Mouse (Mus musculus): ENCODE data around the gene Tmod4.

The Tmod4 gene

GRCm38 (mm10) chr3:95139586-95140288 lies 15.5 kb downstream of the Tmod4 start:
- no peak for DNase-seq

- no peak for DNase-seq
Observed at GRCm38 (mm10) chr3:95140289-95140595, 16.0 kb downstream of the Tmod4 start.

- DNase-seq, result no peak
Observed at GRCm38 (mm10) chr3:95140795-95141194, 16.5 kb downstream of the Tmod4 start.

GRCm38 (mm10) chr3:95141474-95141873 lies 17.2 kb downstream of the Tmod4 start:
- no peak for DNase-seq

GRCm38 (mm10) chr3:95141952-95142616 lies 17.8 kb downstream of the Tmod4 start, which contains the start of gene Tnfaip8l2:
TSS of gene Tnfaip8l2 (minus strand) at chr3:95142360.
- no peak for DNase-seq

- peak; percentile 73 for DNase-seq
Observed at GRCm38 (mm10) chr3:95142617-95143011, 18.3 kb downstream of the Tmod4 start.

GRCm38 (mm10) chr3:95147924-95148323 lies 23.6 kb downstream of the Tmod4 start:
- no peak for DNase-seq

- DNase-seq, result no peak
Observed at GRCm38 (mm10) chr3:95153874-95154273, 29.6 kb downstream of the Tmod4 start.

GRCm38 (mm10) chr3:95159511-95159986 lies 35.3 kb downstream of the Tmod4 start:
- no peak for DNase-seq

- peak; percentile 89 for DNase-seq
Observed at GRCm38 (mm10) chr3:95159987-95160963, 36.0 kb downstream of the Tmod4 start, which contains the start of gene Sema6c. TSS of gene Sema6c (plus strand) at chr3:95160457.

- no peak for DNase-seq
Observed at GRCm38 (mm10) chr3:95161041-95161551, 36.8 kb downstream of the Tmod4 start.

GRCm38 (mm10) chr3:95161618-95162344 lies 37.5 kb downstream of the Tmod4 start:
- no peak for DNase-seq

- DNase-seq, result no peak
Observed at GRCm38 (mm10) chr3:95162345-95162628, 38.0 kb downstream of the Tmod4 start.

- DNase-seq, result no peak
Observed at GRCm38 (mm10) chr3:95163419-95164255, 39.4 kb downstream of the Tmod4 start.

- DNase-seq, result no peak
Observed at GRCm38 (mm10) chr3:95164256-95164550, 39.9 kb downstream of the Tmod4 start.

GRCm38 (mm10) chr3:95164840-95165239 lies 40.6 kb downstream of the Tmod4 start:
- no peak for DNase-seq

GRCm38 (mm10) chr3:95169996-95170395 lies 45.7 kb downstream of the Tmod4 start:
- no peak for DNase-seq

- no peak for DNase-seq
Observed at GRCm38 (mm10) chr3:95171105-95171504, 46.8 kb downstream of the Tmod4 start.

- no peak for DNase-seq
Observed at GRCm38 (mm10) chr3:95172526-95173255, 48.4 kb downstream of the Tmod4 start.

GRCm38 (mm10) chr3:95173256-95173949 lies 49.1 kb downstream of the Tmod4 start:
- DNase-seq, result no peak
